Mouse (Mus musculus) CH12.LX (cell line): ENCODE results near the gene Ube2f. TPM values are rescaled to one million over a fixed set of nuclear protein-coding genes. Genes with fewer than 3 reads are reported as not detected.

ENCODE experiments used
- DNase-seq: peaks from one replicate; pipeline ENCODE4 v3.0.0-alpha.2; 2013; ENCODE audit errors: extremely low read depth
- H3K27ac ChIP-seq: 2 replicates; pipeline ENCODE4 v1.5.1; 2012; ENCODE audit warnings: low read depth, mild to moderate bottlenecking, control low read depth, moderate library complexity; ENCODE audit not compliant: insufficient read depth
- H3K27me3 ChIP-seq: replicated peaks from 2 replicates; pipeline ENCODE3; 2012; ENCODE audit warnings: inconsistent platforms
- H3K36me3 ChIP-seq, 2 experiments: replicated peaks in 1 of 2; 2 replicates each; pipeline versions ENCODE3 to v1.6.1; 2012; ENCODE audit warnings: inconsistent platforms in 1 of 2, low read length in 1 of 2, mild to moderate bottlenecking in 1 of 2, mixed read lengths in 1 of 2, moderate library complexity in 1 of 2; ENCODE audit not compliant: control insufficient read depth in 1 of 2, insufficient read depth in 1 of 2
- H3K4me1 ChIP-seq, 2 experiments: 2 replicates each; pipeline ENCODE4 v1.6.1; 2012; ENCODE audit warnings: inconsistent platforms in 1 of 2, moderate library complexity in 1 of 2; ENCODE audit not compliant: insufficient read depth in 2 of 2, control insufficient read depth in 1 of 2
- H3K4me2 ChIP-seq: 2 replicates; pipeline ENCODE4 v1.6.1; 2012; ENCODE audit warnings: low read depth, mild to moderate bottlenecking, control low read depth; ENCODE audit not compliant: poor library complexity, insufficient read depth, severe bottlenecking
- H3K4me3 ChIP-seq, 3 experiments: fragments of 150-350 bp in 1 of 3; sonication (generic) in 1 of 3; replicated peaks in 1 of 3; 2 replicates each; pipeline versions ENCODE3 to v1.5.1; 2011 to 2012; ENCODE audit warnings: low read depth in 2 of 3, low read length in 2 of 3, mild to moderate bottlenecking in 2 of 3, moderate library complexity in 2 of 3, control low read depth in 1 of 3, improper control_type of control experiment in 1 of 3, inconsistent platforms in 1 of 3, mixed read lengths in 1 of 3; ENCODE audit not compliant: poor library complexity in 1 of 3
- H3K79me2 ChIP-seq: replicated peaks from 2 replicates; pipeline ENCODE4 v1.6.1; 2012; ENCODE audit warnings: mild to moderate bottlenecking, moderate library complexity; ENCODE audit not compliant: control insufficient read depth, poor library complexity, insufficient read depth, severe bottlenecking; ENCODE audit errors: extremely low read depth
- H3K9ac ChIP-seq: 2 replicates; pipeline ENCODE4 v1.6.1; 2012; ENCODE audit warnings: low read depth, mild to moderate bottlenecking, control low read depth, moderate library complexity; ENCODE audit not compliant: insufficient read depth
- H3K9me3 ChIP-seq: replicated peaks from 2 replicates; pipeline ENCODE3; 2012; ENCODE audit warnings: low read length, inconsistent platforms, mixed read lengths
- CHD1 ChIP-seq: IDR thresholded peaks from 2 replicates; pipeline ENCODE4 v1.6.1; 2012; ENCODE audit warnings: low read depth, low read length, improper control_type of control experiment, inconsistent platforms
- CHD2 ChIP-seq: IDR thresholded peaks from 2 replicates; pipeline ENCODE4 v1.6.1; 2011; ENCODE audit warnings: low read length, improper control_type of control experiment
- CTCF ChIP-seq, 2 experiments: IDR thresholded peaks in 1 of 2; conservative IDR thresholded peaks in 1 of 2; 2 replicates each; pipeline ENCODE4 v1.5.1; 2011 to 2012; ENCODE audit warnings: low read depth in 2 of 2, low read length in 2 of 2, improper control_type of control experiment in 1 of 2, inconsistent platforms in 1 of 2, mild to moderate bottlenecking in 1 of 2, moderate library complexity in 1 of 2
- ELF1 ChIP-seq: IDR thresholded peaks from 2 replicates; pipeline ENCODE4 v1.6.1; 2014; ENCODE audit warnings: low read depth, mild to moderate bottlenecking, inconsistent platforms, low read length, improper control_type of control experiment
- EP300 ChIP-seq: IDR thresholded peaks from 2 replicates; pipeline ENCODE4 v1.6.1; 2011; ENCODE audit warnings: low read length, improper control_type of control experiment
- JUN ChIP-seq: IDR thresholded peaks from 2 replicates; pipeline ENCODE4 v1.6.1; 2011; ENCODE audit warnings: low read depth, mild to moderate bottlenecking, low read length, improper control_type of control experiment, moderate library complexity; ENCODE audit not compliant: insufficient read depth
- KAT2A ChIP-seq: IDR thresholded peaks from 2 replicates; pipeline ENCODE4 v1.6.1; 2012; ENCODE audit warnings: low read length, improper control_type of control experiment, inconsistent platforms; ENCODE audit not compliant: insufficient replicate concordance
- MAZ ChIP-seq: IDR thresholded peaks from 2 replicates; pipeline ENCODE4 v1.6.1; 2012; ENCODE audit warnings: low read depth, mild to moderate bottlenecking, inconsistent platforms, low read length, improper control_type of control experiment, moderate library complexity
- MEF2A ChIP-seq: IDR thresholded peaks from 2 replicates; pipeline ENCODE4 v1.6.1; 2014; ENCODE audit warnings: low read depth, mild to moderate bottlenecking, inconsistent platforms, low read length, improper control_type of control experiment, borderline replicate concordance
- MYC ChIP-seq: IDR thresholded peaks from 2 replicates; pipeline ENCODE4 v1.6.1; 2011; ENCODE audit warnings: low read depth, mild to moderate bottlenecking, improper control_type of control experiment, low read length
- NELFE ChIP-seq: IDR thresholded peaks from 2 replicates; pipeline ENCODE4 v1.6.1; 2011; ENCODE audit warnings: low read depth, low read length, improper control_type of control experiment
- NRF1 ChIP-seq: IDR thresholded peaks from 2 replicates; pipeline ENCODE4 v1.6.1; 2014; ENCODE audit warnings: low read depth, mild to moderate bottlenecking, inconsistent platforms, low read length, improper control_type of control experiment, moderate library complexity
- PAX5 ChIP-seq: IDR thresholded peaks from 2 replicates; pipeline ENCODE4 v1.6.1; 2012; ENCODE audit warnings: low read length, inconsistent platforms, mixed read lengths
- RAD21 ChIP-seq: IDR thresholded peaks from 2 replicates; pipeline ENCODE4 v1.6.1; 2011; ENCODE audit warnings: low read depth, mild to moderate bottlenecking, low read length, improper control_type of control experiment, moderate library complexity
- RCOR1 ChIP-seq: conservative IDR thresholded peaks from 2 replicates; pipeline ENCODE4 v1.6.1; 2012; ENCODE audit warnings: low read depth, mild to moderate bottlenecking, inconsistent platforms, low read length, improper control_type of control experiment
- SIN3A ChIP-seq: IDR thresholded peaks from 2 replicates; pipeline ENCODE4 v1.6.1; 2012; ENCODE audit warnings: low read length, improper control_type of control experiment, inconsistent platforms
- UBTF ChIP-seq: IDR thresholded peaks from 2 replicates; pipeline ENCODE4 v1.6.1; 2012; ENCODE audit warnings: low read depth, mild to moderate bottlenecking, inconsistent platforms, low read length, improper control_type of control experiment, moderate library complexity
- ZMIZ1 ChIP-seq: IDR thresholded peaks from 2 replicates; pipeline ENCODE4 v1.6.1; 2012; ENCODE audit warnings: low read depth, mild to moderate bottlenecking, inconsistent platforms, low read length, improper control_type of control experiment
- ZNF384 ChIP-seq: IDR thresholded peaks from 2 replicates; pipeline ENCODE4 v1.6.1; 2012; ENCODE audit warnings: low read depth, low read length, improper control_type of control experiment, inconsistent platforms
- dilution Hi-C: fragments of 300-500 bp; cut with MboI; formaldehyde crosslinking; loops from 2 replicates; pipeline ENCODE4 v1.14.3; 2020; ENCODE audit warnings: low sequenced_read_pairs; ENCODE audit not compliant: extremely low pct_unique_long_range_greater_than_20kb, extremely low pct_ligation_motif_present
- in situ Hi-C: fragments of 300-500 bp; cut with MboI; formaldehyde crosslinking; loops from 3 replicates; pipeline ENCODE4 v1.14.3; 2019; ENCODE audit warnings: low sequenced_read_pairs, low pct_ligation_motif_present, low pct_unique_long_range_greater_than_20kb, mixed read lengths
- polyA plus RNA-seq: library from polyadenylated mRNA; unstranded; fragments of >175 nt; gene quantifications from 2 replicates; pipeline ENCODE4 v1.2.1, GENCODE M21; 2012; ENCODE audit warnings: low read depth; ENCODE audit not compliant: insufficient read length
- total RNA-seq, 2 experiments: library from RNA; depleted of rRNA; stranded (reverse); fragments of 300-350 nt in 1 of 2; fragments of >200 nt in 1 of 2; gene quantifications; 2 replicates each; pipeline ENCODE4 v1.2.3; 2012 to 2014

Ube2f gene
- total and polyA plus RNA-seq, 3 experiments: 30.3 to 70.5 (median 58.1) TPM

GRCm38 (mm10) chr1:91205651-91206050 lies 44.5 kb upstream of the Ube2f start:
- Histone ChIP-seq H3K4me2 (no peak overlapping the region), H3K27ac (no peak overlapping the region), H3K79me2 (no peaks in the 10 kb centered on the region), H3K9me3 (peaks cover 12% of the 10 kb centered on the region), H3K36me3 (no peaks in the 10 kb centered on the region), H3K27me3 (peaks cover 2% of the 10 kb centered on the region), H3K4me1 (peaks cover 0 to 12% of the 10 kb centered on the region in 2 experiments; a peak in 2 of 4 replicates), H3K4me3 (no peak overlapping the region), H3K9ac (no peak overlapping the region)
- in situ Hi-C loops: no loop called here
- TF ChIP-seq ELF1 (no peak), RCOR1 (no peak), PAX5 (no peak), NRF1 (no peak), UBTF (no peak), MEF2A (no peak), ZNF384 (no peak), EP300 (no peak), KAT2A (no peak), CHD2 (no peak), MAZ (no peak), RAD21 (no peak), MYC (no peak)
- no peak for DNase-seq
- dilution Hi-C loops: no loop called here

- in situ Hi-C loops: no loop called here
- no peaks in the 10 kb centered on the region for H3K36me3 ChIP-seq
- H3K4me3 ChIP-seq: no peak overlapping the region
- H3K9ac ChIP-seq: no peak overlapping the region
- TF ChIP-seq ZMIZ1: no peak
- no peak for TF ChIP-seq SIN3A
- no peak for TF ChIP-seq RAD21
- TF ChIP-seq NRF1: no peak
- no peak for TF ChIP-seq NELFE
- TF ChIP-seq CTCF (conservative IDR thresholded peaks at IDR 0.05 in 1 of 2, IDR thresholded peaks at IDR 0.05 in 1 of 2; ENCODE audit: low read depth in 2 of 2, low read length in 2 of 2): no peak
- no peak for TF ChIP-seq MEF2A
- TF ChIP-seq JUN: no peak
- no peak for TF ChIP-seq CHD1
- TF ChIP-seq RCOR1: no peak
- TF ChIP-seq, all 38 proteins: peak for 0
- DNase-seq: no peak
- Histone ChIP-seq H3K27me3 (peaks cover 2% of the 10 kb centered on the region), H3K27ac (no peak overlapping the region), H3K4me1 (peaks cover 0 to 16% of the 10 kb centered on the region in 2 experiments; a peak in 2 of 4 replicates), H3K9me3 (peaks cover 12% of the 10 kb centered on the region), H3K79me2 (no peaks in the 10 kb centered on the region), H3K4me2 (no peak overlapping the region)
- dilution Hi-C loops: no loop called here
Measured at GRCm38 (mm10) chr1:91206336-91206735, 43.8 kb upstream of the Ube2f start.
